Mouse (Mus musculus) heart, embryonic 16.5 days (tissue): Measurements from ENCODE around the gene Arl4d. TPM values are rescaled to one million over a fixed set of nuclear protein-coding genes. Genes with fewer than 3 reads are reported as not detected.

ENCODE experiments used
- ATAC-seq: fragments of 200-750 bp; cut with Nextera tagmentation; replicated peaks from 2 replicates; pipeline ENCODE4 v1.8.0; 2017; ENCODE audit warnings: moderate number of reproducible peaks; ENCODE audit not compliant: insufficient read depth, low FRiP score; ENCODE audit errors: extremely low read depth
- H3K27ac ChIP-seq: fragments of 300-500 bp; sonication (generic); 2 replicates; pipeline ENCODE4 v1.5.1; 2014; ENCODE audit warnings: mild to moderate bottlenecking, low read length, control low read depth, moderate library complexity
- H3K27me3 ChIP-seq: fragments of 300-500 bp; sonication (generic); 2 replicates; pipeline ENCODE4 v1.6.1; 2014; ENCODE audit warnings: low read length, mixed read lengths; ENCODE audit not compliant: control insufficient read depth, insufficient read depth
- H3K36me3 ChIP-seq: fragments of 300-500 bp; sonication (generic); 2 replicates; pipeline ENCODE4 v1.6.1; 2014; ENCODE audit not compliant: control insufficient read depth, insufficient read depth
- H3K4me1 ChIP-seq: fragments of 300-500 bp; sonication (generic); 2 replicates; pipeline ENCODE4 v1.6.1; 2014; ENCODE audit warnings: low read length, mixed read lengths; ENCODE audit not compliant: control insufficient read depth, insufficient read depth
- H3K4me2 ChIP-seq: fragments of 300-500 bp; sonication (generic); 2 replicates; pipeline ENCODE4 v1.6.1; 2014; ENCODE audit warnings: low read depth, mild to moderate bottlenecking, control low read depth, low read length
- H3K4me3 ChIP-seq: fragments of 300-500 bp; sonication (generic); 2 replicates; pipeline ENCODE4 v1.5.1; 2014; ENCODE audit warnings: mild to moderate bottlenecking, control low read depth, low read length
- H3K9ac ChIP-seq: fragments of 300-500 bp; sonication (generic); 2 replicates; pipeline ENCODE4 v1.6.1; 2014; ENCODE audit warnings: low read length, control low read depth
- H3K9me3 ChIP-seq: fragments of 300-500 bp; sonication (generic); replicated peaks from 2 replicates; pipeline ENCODE4 v1.6.1; 2016; ENCODE audit warnings: low read length; ENCODE audit not compliant: control insufficient read depth
- WGBS: fragments of 180-500 bp; shearing (Covaris S2); extraction: QIAGEN DNeasy Blood & Tissue Kit; methylation state at CpG from one replicate; pipeline ENCODE4 v1.1.7; 2014; 5-methylcytosine and 5-hydroxymethylcytosine counted together
- polyA plus RNA-seq: library from polyadenylated mRNA; unstranded; fragments of >200 nt; fragmentation: Nextera tagmentation; extraction: Ambion mirVana; gene quantifications from 2 replicates; pipeline ENCODE4 v1.2.1, GENCODE M21; 2015

The Arl4d gene
- polyA plus RNA-seq, 1 experiment from 2014 or later: 6.4 TPM

DNA sequence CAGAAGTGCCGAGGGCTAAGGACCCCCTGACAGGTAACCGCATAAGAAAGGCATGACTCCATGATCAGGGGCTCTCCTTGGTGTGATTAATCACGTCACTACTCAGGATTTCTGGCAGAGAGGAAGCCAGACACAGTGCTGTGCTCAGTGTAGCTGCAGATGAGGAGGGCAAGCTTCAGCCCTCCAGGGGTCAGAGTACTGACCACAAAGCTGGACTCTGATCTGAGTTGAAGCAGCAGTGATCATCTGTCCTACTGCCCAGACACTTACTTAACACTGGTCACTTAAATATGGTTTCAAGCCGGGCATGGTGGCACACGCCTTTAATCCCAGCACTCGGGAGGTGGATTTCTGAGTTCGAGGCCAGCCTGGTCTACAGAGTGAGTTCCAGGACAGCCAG is 4.2 kb upstream of the Arl4d start:
- Histone ChIP-seq H3K9me3 (no peaks in the 10 kb centered on the region), H3K36me3 (no peaks in the 10 kb centered on the region), H3K4me3 (no peak overlapping the region), H3K27me3 (no peaks in the 10 kb centered on the region), H3K4me2 (no peak overlapping the region), H3K9ac (no peak overlapping the region), H3K27ac (no peak overlapping the region), H3K4me1 (peaks cover 4% of the 10 kb centered on the region)
- 53% methylated on average over 7 of the region's 7 CpGs for WGBS
- ATAC-seq: no peak

DNA sequence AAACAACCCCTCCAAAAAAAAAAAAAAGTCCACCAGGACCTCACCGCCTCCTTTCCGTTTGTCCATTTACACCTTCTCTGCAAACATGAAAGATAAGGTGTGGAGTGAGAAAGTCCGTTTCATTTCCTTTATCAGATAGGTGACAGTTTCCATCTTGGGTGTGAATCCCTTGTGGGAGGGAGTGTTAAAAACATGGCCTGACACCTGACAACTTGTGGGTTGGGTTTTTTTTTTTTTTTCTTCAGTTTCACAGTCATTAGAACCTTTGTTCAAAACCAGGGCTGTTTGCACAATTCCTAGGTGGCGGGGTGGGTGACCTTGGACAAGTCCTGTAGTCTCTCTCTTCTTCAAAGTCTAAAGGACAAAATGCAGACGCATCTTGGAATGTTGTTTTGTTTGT is 3.6 kb upstream of the Arl4d start:
- no peak for ATAC-seq
- WGBS: 27% methylated on average over 5 of the region's 5 CpGs
- Histone ChIP-seq H3K36me3 (no peaks in the 10 kb centered on the region), H3K27ac (no peak overlapping the region), H3K27me3 (no peaks in the 10 kb centered on the region), H3K9me3 (no peaks in the 10 kb centered on the region), H3K4me2 (no peak overlapping the region), H3K4me3 (no peak overlapping the region), H3K9ac (no peak overlapping the region), H3K4me1 (peaks cover 4% of the 10 kb centered on the region)

DNA sequence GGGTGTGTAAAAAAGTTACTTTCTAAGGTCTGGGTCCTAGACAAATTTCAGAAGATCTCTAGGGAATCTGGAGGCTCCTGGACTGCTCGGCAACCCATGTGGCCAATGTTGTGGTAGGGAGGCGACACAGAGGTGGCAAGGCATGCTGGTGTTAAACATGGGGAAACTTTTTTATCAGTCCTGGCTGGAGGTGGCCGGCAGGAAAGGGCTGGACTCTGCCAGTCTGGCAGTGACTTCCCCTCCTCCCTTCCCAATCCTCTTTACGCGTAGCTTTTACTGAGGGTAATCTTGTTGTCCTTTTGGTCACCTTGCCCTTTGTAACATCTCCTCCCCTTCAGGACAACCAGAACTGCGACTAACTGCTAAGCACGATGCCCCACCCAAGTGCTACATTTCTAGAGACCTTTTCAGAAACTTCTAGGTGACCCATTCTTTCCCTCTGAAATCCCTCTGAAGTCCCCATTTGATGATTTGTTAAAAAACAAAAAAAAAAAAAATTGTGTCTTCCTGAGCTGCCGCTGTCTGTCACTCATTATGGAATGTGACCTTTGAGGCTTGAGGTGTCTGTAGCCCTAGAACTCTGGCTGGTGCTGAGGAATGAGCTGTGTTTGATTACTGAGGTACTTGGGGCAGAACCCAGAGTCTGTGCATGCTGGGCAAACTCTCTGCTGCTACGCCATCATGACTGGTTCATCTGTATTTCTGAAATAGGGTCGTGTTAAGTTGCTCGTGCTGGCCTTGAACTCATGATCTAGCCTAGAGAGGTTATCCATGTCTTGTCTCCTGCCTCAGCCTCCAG is 1.9 kb upstream of the Arl4d start:
- Histone ChIP-seq H3K4me2 (no peak overlapping the region), H3K27ac (no peak overlapping the region), H3K9ac (no peak overlapping the region), H3K36me3 (no peaks in the 10 kb centered on the region), H3K9me3 (no peaks in the 10 kb centered on the region), H3K4me3 (no peak overlapping the region), H3K4me1 (peaks cover 12% of the 10 kb centered on the region), H3K27me3 (no peaks in the 10 kb centered on the region)
- WGBS: 36% methylated on average over 11 of the region's 11 CpGs
- no peak for ATAC-seq

DNA sequence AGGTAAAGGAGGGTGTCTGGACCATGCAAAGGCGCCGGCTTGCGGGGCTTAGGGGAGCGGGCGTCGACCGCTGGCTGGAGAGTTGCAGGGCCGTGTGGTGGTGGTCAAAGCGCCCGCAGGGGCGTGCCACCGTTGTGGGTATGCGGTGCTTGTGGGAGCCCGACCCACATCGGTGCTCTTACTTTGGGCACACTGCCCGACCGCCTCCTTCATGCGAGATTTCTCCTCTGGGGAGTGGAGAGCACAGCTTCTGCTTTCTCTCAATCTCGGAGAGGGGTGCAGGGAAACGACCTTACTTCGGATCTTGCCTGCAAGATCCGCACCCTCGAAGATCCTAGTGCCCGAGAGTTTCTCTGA is 273 bp downstream of the Arl4d start:
- Histone ChIP-seq H3K4me2 (peak overlapping the region; percentile 79), H3K27ac (peak overlapping the region; percentile 77), H3K9me3 (no peaks in the 10 kb centered on the region), H3K4me3 (peak overlapping the region; percentile 62), H3K9ac (peak overlapping the region; percentile 74), H3K36me3 (no peaks in the 10 kb centered on the region), H3K27me3 (no peaks in the 10 kb centered on the region), H3K4me1 (peaks cover 22% of the 10 kb centered on the region)
- WGBS: under 1% methylated on average over 24 of the region's 24 CpGs
- peak; percentile 38; the same call in 1 of the 2 replicates for ATAC-seq

DNA sequence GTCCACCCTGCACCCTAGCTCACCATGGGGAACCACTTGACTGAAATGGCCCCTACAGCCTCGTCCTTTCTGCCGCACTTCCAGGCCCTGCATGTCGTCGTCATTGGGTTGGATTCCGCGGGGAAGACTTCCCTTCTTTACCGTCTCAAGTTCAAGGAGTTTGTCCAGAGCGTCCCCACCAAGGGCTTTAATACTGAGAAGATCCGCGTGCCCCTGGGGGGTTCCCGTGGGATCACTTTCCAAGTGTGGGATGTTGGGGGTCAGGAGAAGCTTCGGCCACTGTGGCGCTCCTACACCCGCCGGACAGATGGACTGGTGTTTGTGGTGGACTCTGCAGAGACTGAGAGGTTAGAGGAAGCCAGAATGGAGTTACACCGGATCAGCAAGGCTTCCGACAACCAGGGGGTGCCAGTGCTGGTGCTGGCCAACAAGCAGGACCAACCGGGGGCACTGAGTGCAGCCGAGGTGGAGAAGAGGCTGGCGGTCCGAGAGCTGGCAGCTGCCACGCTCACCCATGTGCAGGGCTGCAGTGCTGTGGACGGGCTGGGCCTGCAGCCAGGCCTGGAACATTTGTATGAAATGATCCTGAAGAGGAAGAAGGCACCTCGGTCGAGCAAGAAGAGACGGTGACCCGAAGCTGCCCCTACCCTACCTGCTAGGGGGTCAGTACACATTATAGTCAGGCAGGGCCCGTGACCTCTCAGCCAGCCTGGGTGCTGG is 1.4 kb downstream of the Arl4d start:
- Histone ChIP-seq H3K27ac (no peak overlapping the region; the same call in 1 of the 2 replicates), H3K27me3 (no peaks in the 10 kb centered on the region)
- WGBS: 60% methylated on average over 28 of the region's 28 CpGs

DNA sequence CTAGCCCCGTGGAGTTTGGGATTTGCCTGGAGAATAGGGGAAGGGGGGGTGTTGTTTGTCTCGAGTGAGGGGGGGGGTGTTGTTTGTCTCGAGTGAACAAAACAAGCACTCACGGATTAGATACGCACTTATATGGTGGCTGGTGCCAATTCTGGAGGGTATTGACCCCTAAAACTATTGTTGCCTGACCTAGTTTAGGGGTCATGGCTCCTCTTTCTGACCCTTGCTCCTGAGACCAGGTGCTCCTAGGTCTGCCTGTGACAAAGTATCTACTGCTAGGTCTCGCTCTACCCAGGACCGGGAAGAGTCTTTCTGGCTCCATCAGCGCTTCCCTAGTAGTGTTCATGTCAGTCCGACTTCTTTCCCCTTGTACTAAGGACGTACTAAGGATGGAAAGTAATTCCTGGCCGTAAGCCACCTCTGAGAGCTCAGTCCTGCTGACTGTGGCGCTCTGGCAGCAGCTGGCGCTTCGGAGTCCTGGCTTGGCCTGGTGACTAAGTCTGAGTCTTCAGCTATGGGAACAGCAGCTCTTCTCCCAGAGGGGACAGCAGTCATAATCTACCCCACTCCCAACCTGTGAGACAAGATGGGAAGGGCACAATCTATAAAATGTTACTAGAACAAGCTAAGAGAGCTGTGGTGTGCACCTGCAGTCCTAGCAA is 2.7 kb downstream of the Arl4d start:
- peak overlapping the region; percentile 46 for H3K9ac ChIP-seq
- H3K4me3 ChIP-seq: peak overlapping the region; percentile 30
- H3K27me3 ChIP-seq: no peaks in the 10 kb centered on the region
- H3K9me3 ChIP-seq: no peaks in the 10 kb centered on the region
- H3K27ac ChIP-seq: peak overlapping the region; percentile 79
- peak overlapping the region; percentile 79 for H3K4me2 ChIP-seq
- H3K4me1 ChIP-seq: peaks cover 24% of the 10 kb centered on the region
- 39% methylated on average over 14 of the region's 14 CpGs for WGBS
- H3K36me3 ChIP-seq: no peaks in the 10 kb centered on the region
- peak; percentile 57 for ATAC-seq

More for the DNA sequence above, 1.4 kb downstream of the Arl4d start:
- no peak for ATAC-seq
- Histone ChIP-seq H3K36me3 (no peaks in the 10 kb centered on the region), H3K4me1 (peaks cover 22% of the 10 kb centered on the region), H3K9me3 (no peaks in the 10 kb centered on the region), H3K4me3 (peak overlapping the region; percentile 62), H3K4me2 (peak overlapping the region; percentile 79), H3K9ac (peak overlapping the region; percentile 2)

DNA sequence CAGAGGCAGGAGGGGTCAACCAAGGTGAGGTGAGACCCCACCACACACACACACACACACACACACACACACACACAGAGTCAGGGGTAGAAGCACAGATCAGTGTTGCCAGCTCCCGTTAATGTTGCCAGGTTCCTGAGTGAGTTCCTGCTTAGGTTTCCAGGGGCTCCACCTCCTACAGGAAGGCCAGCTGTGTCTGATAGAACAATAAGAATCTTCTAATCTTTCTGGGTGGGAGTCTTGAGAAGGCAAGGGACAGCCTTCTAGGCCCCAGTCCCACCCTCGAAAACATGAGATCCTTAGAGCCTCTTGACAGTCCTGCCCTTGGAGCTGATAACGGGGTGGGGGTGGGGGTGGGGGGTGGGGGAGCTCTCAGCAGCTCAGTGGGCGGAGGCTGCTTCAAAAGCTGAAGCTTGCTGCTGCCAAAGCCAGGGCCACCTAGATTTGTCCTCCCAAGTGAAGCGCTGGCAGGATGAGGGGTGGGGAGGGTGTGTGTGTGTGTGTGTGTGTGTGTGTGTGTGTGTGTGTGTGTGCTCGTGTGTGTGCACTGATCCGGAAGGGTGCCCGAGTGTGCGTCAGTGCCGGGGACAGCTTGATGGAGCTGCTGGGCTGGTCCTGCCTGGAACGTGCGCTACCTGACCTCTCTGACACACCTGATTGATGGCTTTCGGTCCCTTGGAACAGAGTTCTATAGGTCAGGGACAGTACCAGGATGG is 3.4 kb downstream of the Arl4d start:
- 18% methylated on average over 13 of the region's 13 CpGs for WGBS
- Histone ChIP-seq H3K36me3 (no peaks in the 10 kb centered on the region), H3K27me3 (no peaks in the 10 kb centered on the region), H3K4me2 (peak overlapping the region; percentile 79), H3K4me1 (peaks cover 29% of the 10 kb centered on the region), H3K9me3 (no peaks in the 10 kb centered on the region), H3K9ac (peak overlapping the region; percentile 46), H3K27ac (peak overlapping the region; percentile 79), H3K4me3 (no peak overlapping the region)
- no peak for ATAC-seq

DNA sequence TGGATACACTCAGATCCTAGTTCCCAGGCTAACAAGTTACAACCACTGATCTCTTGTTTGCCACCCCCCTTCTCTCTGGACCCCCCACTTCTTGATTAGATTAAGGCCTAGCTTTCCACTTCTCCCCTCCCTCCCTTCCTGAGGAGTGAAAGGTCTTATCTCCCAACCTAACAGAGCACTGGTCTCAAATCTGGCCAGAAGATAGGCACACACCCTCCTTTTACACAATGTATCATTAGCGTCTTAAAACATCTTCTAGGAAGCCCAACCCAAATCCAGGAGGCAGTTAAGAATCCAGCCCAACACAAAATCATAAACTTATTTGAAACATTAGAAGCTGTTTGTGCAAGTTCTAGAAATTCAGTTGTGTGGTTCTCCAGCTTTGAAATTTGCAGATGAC is 5.0 kb downstream of the Arl4d start:
- Histone ChIP-seq H3K27ac (no peak overlapping the region), H3K4me2 (no peak overlapping the region), H3K9me3 (no peaks in the 10 kb centered on the region), H3K27me3 (no peaks in the 10 kb centered on the region), H3K36me3 (no peaks in the 10 kb centered on the region), H3K4me1 (peaks cover 29% of the 10 kb centered on the region), H3K4me3 (no peak overlapping the region), H3K9ac (no peak overlapping the region)
- ATAC-seq: no peak
- 59% methylated on average over 1 of the region's 1 CpGs for WGBS
